Mouse (Mus musculus) brain, embryonic 14.5 days (tissue): ENCODE data around the gene Atf3. TPM values are rescaled to one million over a fixed set of nuclear protein-coding genes. Genes with fewer than 3 reads are reported as not detected.
"Not testable (repeated sequence)": the region's sequence is repeated elsewhere in the genome, so short reads cannot be mapped to it uniquely, and the experiment has no call there.

Experiments
- DNase-seq: peaks from one replicate; pipeline ENCODE4 v3.0.0-alpha.2; 2011; ENCODE audit warnings: low read depth
- CTCF ChIP-seq: fragments of 200-500 bp; IDR thresholded peaks from 2 replicates; pipeline ENCODE4 v1.5.1; 2012; ENCODE audit warnings: inconsistent platforms, mild to moderate bottlenecking, moderate library complexity, borderline replicate concordance; ENCODE audit not compliant: insufficient read depth, insufficient read length; ENCODE audit errors: extremely low read depth
- POLR2A ChIP-seq: fragments of 200-500 bp; IDR thresholded peaks from 2 replicates; pipeline ENCODE4 v1.6.1; 2012; ENCODE audit warnings: mild to moderate bottlenecking, inconsistent platforms, borderline replicate concordance; ENCODE audit not compliant: poor library complexity, insufficient read depth, insufficient read length, severe bottlenecking; ENCODE audit errors: extremely low read depth
- polyA plus RNA-seq: library from polyadenylated mRNA; depleted of rRNA; stranded (reverse); fragments of >200 nt; gene quantifications from 2 replicates; pipeline ENCODE4 v1.2.3, GENCODE M21; 2012

Gene Atf3
- polyA plus RNA-seq, 1 experiment = 1.5 TPM

DNA sequence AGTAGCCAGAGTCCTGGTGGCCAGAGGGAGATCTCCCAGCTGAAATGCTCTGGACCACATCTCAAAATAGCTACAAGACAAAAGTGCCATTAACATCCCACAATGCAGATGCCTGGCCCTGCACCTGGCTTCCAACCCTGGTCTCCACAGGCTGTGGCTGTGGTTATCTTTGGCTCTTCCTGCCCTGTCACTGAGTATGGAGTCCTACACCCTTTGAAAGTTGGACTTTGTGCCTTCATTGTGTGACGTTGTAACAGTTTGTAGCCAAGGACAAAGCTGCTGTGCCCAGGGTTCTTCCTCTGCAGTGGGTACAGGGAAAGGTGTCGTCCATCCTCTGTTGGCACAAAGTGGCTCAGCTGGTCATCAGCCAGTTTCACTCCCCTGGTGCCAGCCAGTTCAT lies 47.4 kb downstream of the Atf3 start:
- TF ChIP-seq CTCF = no peak
- no peak for TF ChIP-seq POLR2A
- DNase-seq = no peak

- no peak for TF ChIP-seq POLR2A
- no peak for TF ChIP-seq CTCF
- no peak for DNase-seq
Measured at GRCm38 (mm10) chr1:191166189-191166588, 51.6 kb downstream of the Atf3 start.

DNA sequence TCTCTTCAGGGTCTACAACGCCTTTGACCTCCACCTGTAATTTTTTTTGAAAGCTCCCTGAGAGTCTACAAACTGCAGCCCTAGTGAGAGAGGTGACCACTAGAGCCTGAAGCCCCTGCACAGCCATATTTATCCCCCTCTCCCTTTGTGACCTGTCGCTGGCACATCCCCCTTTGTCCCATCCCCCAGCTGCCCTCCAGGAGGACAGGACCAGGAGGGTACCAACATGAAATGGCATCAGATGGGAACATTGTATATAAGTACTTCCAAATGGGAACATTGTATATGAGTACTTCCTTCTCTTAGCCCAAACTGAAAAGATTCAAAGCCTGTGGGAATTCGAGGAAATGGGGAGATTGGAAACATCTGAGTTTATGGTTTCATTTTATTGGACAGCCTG lies 53.1 kb downstream of the Atf3 start, which contains the start of gene Fam71a:
Gene Fam71a (minus strand): TSS at position 101 of the 400 bp plus-strand sequence.
- TF ChIP-seq CTCF = no peak
- TF ChIP-seq POLR2A = no peak
- DNase-seq = no peak

DNA sequence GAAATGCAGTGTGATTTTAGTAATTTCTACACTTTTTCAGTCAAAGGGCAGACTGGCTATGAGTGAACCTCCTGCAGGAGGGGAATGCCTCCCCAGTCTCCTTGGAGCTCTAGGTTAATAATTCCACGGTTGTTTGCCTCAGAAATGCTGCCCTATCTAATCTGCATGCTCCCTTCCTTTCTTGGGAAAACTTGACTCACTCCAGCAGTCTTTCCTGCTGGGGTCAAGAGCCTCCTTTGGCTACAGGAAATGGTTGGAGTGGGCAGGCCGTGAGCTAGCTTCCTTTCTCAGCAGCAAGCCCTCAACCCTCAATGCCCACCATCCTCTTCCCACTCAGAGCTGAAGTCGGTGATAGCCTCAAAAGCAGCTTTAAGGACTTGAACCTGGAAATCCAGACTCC lies 63.5 kb downstream of the Atf3 start:
- no peak for TF ChIP-seq POLR2A
- no peak for TF ChIP-seq CTCF
- DNase-seq = no peak

- DNase-seq = peak; percentile 33
- TF ChIP-seq POLR2A (no peak), CTCF (peak; percentile 78; the same call in 1 of the 2 replicates)
Measured at GRCm38 (mm10) chr1:191153052-191153451, 64.8 kb downstream of the Atf3 start.

GRCm38 (mm10) chr1:191150924-191151605 lies 66.8 kb downstream of the Atf3 start:
- TF ChIP-seq POLR2A (no peak), CTCF (no peak)
- DNase-seq = no peak

- not testable (repeated sequence) for DNase-seq
Measured at GRCm38 (mm10) chr1:191149489-191149888, 68.3 kb downstream of the Atf3 start.

DNA sequence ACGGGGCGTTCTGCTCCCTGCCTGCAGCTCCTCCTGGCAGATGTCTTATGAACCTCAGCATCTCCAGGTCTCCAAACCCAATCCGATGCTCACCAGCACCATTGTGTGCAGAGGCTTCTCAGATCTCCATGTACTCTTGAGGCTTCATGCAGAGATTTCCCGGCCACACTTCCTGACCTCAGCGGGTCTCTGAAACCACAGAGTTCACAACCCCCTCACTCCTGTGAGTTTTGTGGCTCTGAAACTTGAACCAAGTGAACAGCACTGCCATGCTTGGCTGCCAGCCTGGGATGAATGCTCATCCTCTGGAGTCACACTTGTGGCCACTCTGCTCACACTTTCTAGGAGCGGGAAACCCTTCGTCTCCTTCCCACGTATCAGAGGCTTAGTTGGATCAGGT lies 76.9 kb downstream of the Atf3 start:
- DNase-seq = no peak
- TF ChIP-seq POLR2A = no peak
- no peak for TF ChIP-seq CTCF

DNA sequence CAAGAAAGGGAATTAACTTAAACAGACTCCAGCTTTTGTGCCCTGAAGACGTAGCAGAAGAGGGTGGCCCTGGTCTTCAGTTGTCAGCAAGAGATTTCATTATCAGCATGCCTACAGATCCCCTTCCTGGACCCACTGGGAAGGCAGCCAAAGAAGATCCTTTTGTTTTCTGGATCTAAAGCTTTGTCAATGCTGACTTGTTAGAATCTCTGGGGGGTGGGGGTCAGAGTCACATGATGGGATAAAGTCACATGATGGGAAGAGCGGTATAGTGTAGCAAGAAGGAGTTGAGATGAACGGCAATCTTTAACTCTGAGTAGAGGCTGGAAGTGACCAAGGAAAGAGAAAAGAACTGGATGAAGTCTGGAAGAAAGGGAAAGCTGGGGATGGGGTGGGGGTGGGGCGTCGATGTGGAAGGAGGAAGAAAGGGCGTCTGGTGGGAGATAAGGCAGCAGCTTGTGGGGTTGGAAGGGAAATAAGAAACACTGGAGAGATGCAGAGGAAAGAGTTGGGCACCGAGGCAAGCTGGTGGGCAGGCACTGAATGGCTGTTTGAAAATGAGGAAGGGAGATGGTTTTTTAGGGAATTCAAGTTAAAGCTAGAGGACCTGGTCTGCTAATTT lies 78.9 kb downstream of the Atf3 start:
- peak; percentile 8 for DNase-seq

DNA sequence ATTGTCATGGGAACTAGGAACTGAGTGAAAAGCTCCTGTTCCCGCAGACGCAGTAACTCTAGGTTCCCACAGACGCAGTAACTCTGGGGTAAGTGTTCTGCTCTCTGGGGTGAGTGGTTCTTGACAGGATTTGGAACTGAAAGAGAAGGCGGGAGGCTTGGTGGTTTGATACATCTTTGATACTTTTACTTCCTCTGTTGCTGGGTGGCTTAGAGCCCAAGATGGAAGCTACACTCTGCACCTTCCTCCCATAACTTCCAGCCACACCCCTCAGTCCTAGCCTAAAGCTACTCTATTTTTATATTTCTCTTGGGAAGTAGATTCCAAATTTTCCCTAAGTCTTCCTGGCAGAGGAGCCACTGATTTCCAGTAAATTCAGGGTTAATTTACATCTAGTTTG lies 79.4 kb downstream of the Atf3 start:
- DNase-seq = no peak
- TF ChIP-seq POLR2A (no peak), CTCF (no peak)

More for the DNA sequence above, 78.9 kb downstream of the Atf3 start:
- TF ChIP-seq POLR2A (no peak), CTCF (no peak)

- TF ChIP-seq CTCF = no peak
- no peak for TF ChIP-seq POLR2A
- no peak for DNase-seq
Measured at GRCm38 (mm10) chr1:191135406-191135805, 82.4 kb downstream of the Atf3 start.

DNA sequence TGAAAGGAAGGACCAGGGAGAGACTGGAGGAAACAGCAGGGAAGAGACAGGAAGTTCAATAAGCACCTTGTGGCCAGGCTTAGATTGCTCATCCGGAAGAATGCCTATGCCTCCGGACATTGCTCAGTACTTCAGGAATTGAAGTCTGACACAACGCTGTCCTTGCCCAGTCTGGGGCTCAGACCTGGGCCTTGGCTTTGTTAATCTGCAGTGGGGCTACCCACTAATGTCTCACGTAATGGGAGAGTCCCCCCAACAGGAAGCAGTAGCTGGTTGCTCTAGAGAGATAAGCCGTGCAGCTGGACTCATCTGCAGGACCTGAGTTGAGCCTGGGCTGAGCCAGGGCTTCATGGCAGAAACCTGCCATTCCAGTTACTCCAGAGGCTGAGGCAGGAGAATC lies 84.9 kb downstream of the Atf3 start:
- no peak for DNase-seq
- TF ChIP-seq POLR2A (no peak), CTCF (no peak)
